Comparison of ENCODE assay signal across 20 mouse cellular contexts in the genomic region with DNA sequence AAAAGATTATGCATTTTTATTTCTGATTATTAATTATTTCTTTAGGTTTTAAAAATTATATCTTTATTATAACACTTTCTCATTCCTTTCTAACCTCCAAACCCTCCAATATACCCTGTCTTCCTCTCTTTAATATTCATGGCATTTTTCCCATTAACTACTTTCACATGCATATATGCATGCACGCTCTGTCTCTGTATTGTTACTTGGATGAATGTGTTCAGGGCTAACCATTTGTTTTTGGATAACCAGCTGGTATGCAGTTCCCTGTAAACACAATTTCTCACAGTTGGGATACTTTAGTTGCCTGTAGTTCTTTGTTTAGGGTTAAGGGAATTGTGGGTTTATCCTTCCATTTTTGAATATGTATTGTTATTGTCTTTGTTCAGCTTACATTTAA.
A peak's percentile ranks its signal among the peaks of the same experiment; 100 is the strongest.
DNase-seq lines count a peak whose midpoint lies in the region; ATAC-seq and TF ChIP-seq lines count a peak whose summit lies in the region.
"Had no signal": no experiment of that assay in that cellular context is flagged by ENCODE, and none has a peak within 500 bp of the region (broad histone marks: within the 10 kb centered on the region; RNA-seq: fewer than 3 reads in every experiment).

No protein-coding gene starts in this region.

- ATAC-seq in hindbrain, postnatal 0 days, result no peak
- ATAC-seq in midbrain, embryonic 13.5 days, result 0 out of 2 replicates have a peak, but pooled peaks have one; percentile 53
- ATAC-seq in forebrain, embryonic 13.5 days, result peak; percentile 83; the same call in 1 of the 2 replicates
- peak; percentile 80 for ATAC-seq in forebrain, embryonic 16.5 days
- ATAC-seq: activated CD4-positive, CD25-positive, alpha-beta regulatory T cell, adult 4 months; hindbrain, embryonic 16.5 days; Patski had no signal

- H3K27me3 ChIP-seq in hindbrain, embryonic 10.5 days (ENCODE audit: insufficient read depth, poor library complexity, severe bottlenecking), result no peaks in the 10 kb centered on the region
- no peaks in the 10 kb centered on the region for H3K27me3 ChIP-seq in hindbrain, postnatal 0 days (ENCODE audit: insufficient read depth, low read length)
- no peaks in the 10 kb centered on the region for H3K27me3 ChIP-seq in midbrain, embryonic 13.5 days
- H3K27me3 ChIP-seq in midbrain, embryonic 10.5 days (ENCODE audit: low read depth, poor library complexity, severe bottlenecking), result no peaks in the 10 kb centered on the region
- no peaks in the 10 kb centered on the region for H3K27me3 ChIP-seq in forebrain, embryonic 13.5 days
- H3K27me3 ChIP-seq in forebrain, embryonic 16.5 days (replicated peaks; ENCODE audit: control insufficient read depth, insufficient read depth, low read length), result no peaks in the 10 kb centered on the region
- H3K27me3 ChIP-seq: CH12.LX; embryonic facial prominence, embryonic 13.5 days; Patski had no signal

- no peak overlapping the region for H3K4me2 ChIP-seq in hindbrain, postnatal 0 days (ENCODE audit: low read depth, low read length)
- H3K4me2 ChIP-seq in midbrain, embryonic 13.5 days (replicated peaks), result no peak overlapping the region
- H3K4me2 ChIP-seq in forebrain, embryonic 13.5 days, result no peak overlapping the region
- no peak overlapping the region for H3K4me2 ChIP-seq in forebrain, embryonic 16.5 days (ENCODE audit: low read length)
- H3K4me2 ChIP-seq: embryonic facial prominence, embryonic 13.5 days; heart, embryonic 11.5 days had no signal

- H3K9ac ChIP-seq in hindbrain, postnatal 0 days (replicated peaks; ENCODE audit: low read length), result no peak overlapping the region
- no peak overlapping the region for H3K9ac ChIP-seq in midbrain, embryonic 13.5 days (replicated peaks)
- no peak overlapping the region for H3K9ac ChIP-seq in forebrain, embryonic 13.5 days
- H3K9ac ChIP-seq in forebrain, embryonic 16.5 days (replicated peaks; ENCODE audit: low read depth, low read length), result no peak overlapping the region
- H3K9ac ChIP-seq: embryonic facial prominence, embryonic 13.5 days had no signal

- intact Hi-C loops in heart, postnatal 36 days (cut with DNase I), result no loop called here

- TF ChIP-seq CTCF in hindbrain, postnatal 0 days (IDR thresholded peaks at IDR 0.05; ENCODE audit: low read depth), result no peak

- no peaks in the 10 kb centered on the region for H3K36me3 ChIP-seq in hindbrain, embryonic 10.5 days
- no peaks in the 10 kb centered on the region for H3K36me3 ChIP-seq in hindbrain, postnatal 0 days (ENCODE audit: insufficient read depth, low read length)
- no peaks in the 10 kb centered on the region for H3K36me3 ChIP-seq in midbrain, embryonic 13.5 days
- H3K36me3 ChIP-seq in midbrain, embryonic 10.5 days, result no peaks in the 10 kb centered on the region
- no peaks in the 10 kb centered on the region for H3K36me3 ChIP-seq in forebrain, embryonic 13.5 days (ENCODE audit: poor library complexity, severe bottlenecking)
- no peaks in the 10 kb centered on the region for H3K36me3 ChIP-seq in forebrain, embryonic 16.5 days (ENCODE audit: control insufficient read depth, insufficient read depth)
- H3K36me3 ChIP-seq: embryonic facial prominence, embryonic 13.5 days had no signal

- peaks cover 3% of the 10 kb centered on the region; the same call in 1 of the 2 replicates for H3K4me1 ChIP-seq in hindbrain, embryonic 10.5 days (replicated peaks)
- H3K4me1 ChIP-seq in hindbrain, postnatal 0 days (ENCODE audit: insufficient read depth, low read length), result no peaks in the 10 kb centered on the region
- peaks cover 4% of the 10 kb centered on the region for H3K4me1 ChIP-seq in midbrain, embryonic 13.5 days (replicated peaks)
- no peaks in the 10 kb centered on the region for H3K4me1 ChIP-seq in midbrain, embryonic 10.5 days
- H3K4me1 ChIP-seq in forebrain, embryonic 13.5 days, result peaks cover 11% of the 10 kb centered on the region
- peaks cover 2% of the 10 kb centered on the region; the same call in 1 of the 2 replicates for H3K4me1 ChIP-seq in forebrain, embryonic 16.5 days (replicated peaks; ENCODE audit: control insufficient read depth, insufficient read depth, low read length)
- H3K4me1 ChIP-seq: embryonic facial prominence, embryonic 13.5 days had no signal

- no peaks in the 10 kb centered on the region for H3K9me3 ChIP-seq in hindbrain, embryonic 10.5 days
- H3K9me3 ChIP-seq in hindbrain, postnatal 0 days (ENCODE audit: low read length), result no peaks in the 10 kb centered on the region
- no peaks in the 10 kb centered on the region for H3K9me3 ChIP-seq in midbrain, embryonic 13.5 days
- H3K9me3 ChIP-seq in midbrain, embryonic 10.5 days (replicated peaks), result no peaks in the 10 kb centered on the region
- no peaks in the 10 kb centered on the region for H3K9me3 ChIP-seq in forebrain, embryonic 13.5 days (replicated peaks)
- H3K9me3 ChIP-seq in forebrain, embryonic 16.5 days (ENCODE audit: control insufficient read depth, low read length), result no peaks in the 10 kb centered on the region
- H3K9me3 ChIP-seq: embryonic facial prominence, embryonic 13.5 days had no signal

- no peak overlapping the region for H3K4me3 ChIP-seq in hindbrain, embryonic 10.5 days
- no peak overlapping the region for H3K4me3 ChIP-seq in hindbrain, postnatal 0 days (ENCODE audit: low read length)
- no peak overlapping the region for H3K4me3 ChIP-seq in midbrain, embryonic 13.5 days (replicated peaks)
- no peak overlapping the region for H3K4me3 ChIP-seq in midbrain, embryonic 10.5 days
- H3K4me3 ChIP-seq in forebrain, embryonic 13.5 days, result no peak overlapping the region
- H3K4me3 ChIP-seq in forebrain, embryonic 16.5 days (replicated peaks; ENCODE audit: low read length), result no peak overlapping the region
- H3K4me3 ChIP-seq: embryonic facial prominence, embryonic 13.5 days; heart, adult 2 months had no signal

- DNase-seq in hindbrain, embryonic 10.5 days (ENCODE audit: low spot score), result no peak
- DNase-seq in hindbrain, postnatal 0 days (ENCODE audit: low spot score), result no peak
- no peak for DNase-seq in midbrain, embryonic 10.5 days (ENCODE audit: low spot score)
- no peak for DNase-seq in heart, postnatal 36 days
- DNase-seq: adrenal gland, postnatal 14 days; cerebellum, adult 18-20 months; cerebellum, adult 9-11 months; cerebellum, postnatal 36 days; gastrocnemius, postnatal 14 days; heart, adult 2 months; kidney, adult 11 months had no signal

- H3K27ac ChIP-seq in hindbrain, embryonic 10.5 days, result peak overlapping the region; percentile 30; the same call in 1 of the 2 replicates
- H3K27ac ChIP-seq in hindbrain, postnatal 0 days, result no peak overlapping the region
- no peak overlapping the region for H3K27ac ChIP-seq in midbrain, embryonic 13.5 days
- H3K27ac ChIP-seq in midbrain, embryonic 10.5 days (replicated peaks), result no peak overlapping the region
- peak overlapping the region; percentile 57; the same call in 1 of the 2 replicates for H3K27ac ChIP-seq in forebrain, embryonic 13.5 days
- H3K27ac ChIP-seq in forebrain, embryonic 16.5 days (ENCODE audit: low read length), result no peak overlapping the region
- H3K27ac ChIP-seq: embryonic facial prominence, embryonic 13.5 days; heart, adult 2 months had no signal

- WGBS in hindbrain, embryonic 10.5 days, result 65% methylated on average over 1 of the region's 1 CpGs
- 29% methylated on average over 1 of the region's 1 CpGs for WGBS in hindbrain, postnatal 0 days
- WGBS in midbrain, embryonic 13.5 days, result 46% methylated on average over 1 of the region's 1 CpGs
- 89% methylated on average over 1 of the region's 1 CpGs for WGBS in midbrain, embryonic 10.5 days
- 37% methylated on average over 1 of the region's 1 CpGs for WGBS in forebrain, embryonic 13.5 days
- WGBS in forebrain, embryonic 16.5 days, result 18% methylated on average over 1 of the region's 1 CpGs

Comparison
In these comparisons a context has a peak if more than half of its experiments do, and no peak if none do; other contexts are left out.
1. H3K27ac ChIP-seq: peak in hindbrain, embryonic 10.5 days (single experiment) and forebrain, embryonic 13.5 days (single experiment); none in hindbrain, postnatal 0 days (single experiment), midbrain, embryonic 13.5 days (single experiment), midbrain, embryonic 10.5 days (single experiment) and forebrain, embryonic 16.5 days (single experiment).